Mouse (Mus musculus): ENCODE data around the gene Pafah2.

DNA sequence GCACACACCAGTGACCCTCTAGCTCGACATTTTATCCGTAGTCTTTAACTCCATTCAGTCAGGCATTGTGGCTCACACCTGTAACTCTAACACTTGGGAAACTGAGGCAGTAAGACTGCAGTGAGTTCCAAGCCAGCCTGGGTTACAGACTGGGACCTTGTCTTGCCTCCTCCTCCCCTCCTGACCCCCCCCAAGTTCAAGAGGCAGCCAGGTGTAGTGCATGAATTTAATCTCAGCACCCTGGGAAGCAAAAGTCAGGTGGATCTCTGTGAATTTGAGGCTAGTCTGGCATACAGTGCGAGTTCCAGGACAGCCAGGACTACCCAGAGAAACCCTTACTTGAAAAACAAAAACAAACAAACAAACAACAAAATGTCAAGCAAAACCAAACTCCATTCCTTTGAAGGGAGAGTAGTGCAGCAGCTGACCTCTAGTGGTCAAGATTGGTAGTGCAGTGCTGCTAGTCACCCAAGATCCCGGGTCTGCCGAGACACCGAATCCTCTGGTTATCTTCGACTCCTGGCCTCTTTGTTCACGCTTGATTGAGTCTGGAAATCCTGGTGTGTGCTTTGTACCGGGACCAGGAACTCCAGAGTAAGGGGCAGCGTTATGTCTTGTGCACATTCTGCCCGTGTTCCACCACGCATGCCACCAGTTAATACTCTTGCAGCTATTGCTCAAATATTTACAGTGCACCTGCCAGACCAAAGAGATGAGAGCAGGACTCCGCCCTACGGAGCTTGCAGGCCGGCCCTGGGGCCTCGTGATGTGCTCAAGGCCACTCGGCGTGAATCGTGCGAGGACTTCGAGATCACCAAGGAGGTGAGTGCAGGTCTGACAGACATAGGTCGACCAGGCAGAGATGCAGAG, 39.3 kb upstream of the Pafah2 start:
- TF ChIP-seq CTCF (IDR thresholded peaks at IDR 0.05; ENCODE audit: insufficient read depth, low read depth, low read length) = 0 out of 2 replicates have a peak, but pooled peaks have one; percentile 30
- no peak for TF ChIP-seq POLR2A (IDR thresholded peaks at IDR 0.05; ENCODE audit: insufficient read depth, low read depth, low read length)

Data from olfactory bulb, adult 2 months (tissue).